Mouse (Mus musculus): ENCODE results near the gene Clcf1.

Gene Clcf1

DNA sequence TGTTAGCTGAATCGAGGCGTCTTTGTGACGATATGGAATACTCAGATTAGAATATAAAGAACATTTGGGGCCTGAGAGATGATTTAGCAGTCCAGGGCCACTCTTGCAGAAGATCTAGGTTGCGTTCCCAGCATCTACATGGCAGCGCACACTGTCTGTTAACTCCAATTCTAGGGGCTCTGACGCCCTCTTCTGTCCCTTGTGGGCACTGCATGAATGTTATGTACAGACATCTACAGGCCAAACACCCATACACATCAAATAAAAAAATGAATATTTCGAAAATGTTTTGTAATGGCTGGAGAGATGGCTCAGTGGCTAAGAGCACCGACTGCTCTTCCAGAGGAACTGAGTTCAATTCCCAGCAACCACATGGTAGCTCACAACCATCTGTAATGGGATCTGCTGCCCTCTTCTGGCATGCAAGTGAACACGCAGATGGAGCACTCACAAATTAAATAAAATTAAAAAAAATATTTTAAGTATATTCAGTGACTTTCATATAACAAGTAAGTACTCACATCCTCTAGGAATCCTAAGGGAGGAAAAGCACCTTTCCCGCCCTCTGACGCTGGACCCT, 41.6 kb downstream of the Clcf1 start:
- DNase-seq (ENCODE audit: low spot score): no peak

DNA sequence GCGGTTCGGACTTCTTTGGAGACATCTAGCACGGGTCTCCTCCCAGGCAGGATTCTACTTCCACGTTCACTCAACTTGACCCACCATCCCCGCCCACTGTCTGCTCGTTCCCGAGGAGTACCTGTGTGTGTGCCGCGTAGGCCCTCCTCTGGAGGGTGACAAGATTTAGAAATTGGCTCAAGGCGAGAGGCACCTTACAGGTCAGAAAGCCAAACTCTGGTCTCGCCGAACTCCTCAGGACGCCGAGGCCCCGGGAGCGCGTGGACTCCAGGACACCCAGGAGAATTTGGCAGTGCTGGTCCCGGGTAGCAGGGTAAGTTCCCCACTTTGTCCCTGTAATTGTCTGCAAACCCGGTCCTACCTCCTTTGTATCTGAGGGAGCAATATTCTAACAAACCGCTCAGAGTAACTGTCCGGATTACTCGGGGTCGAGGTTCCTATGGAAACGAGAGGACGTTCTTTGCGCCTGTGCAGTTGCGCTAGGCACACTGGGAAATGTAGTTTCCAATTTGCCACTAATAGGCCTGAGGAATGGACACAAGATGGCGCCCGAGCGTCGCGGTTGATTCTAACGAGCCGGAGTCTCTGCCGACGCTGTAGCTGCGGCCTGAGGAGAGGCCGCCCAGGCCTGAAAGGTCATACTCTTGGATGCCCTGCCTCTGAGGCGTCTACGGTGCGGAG, 43.3 kb downstream of the Clcf1 start:
- peak; percentile 91 for DNase-seq (ENCODE audit: low spot score)

DNA sequence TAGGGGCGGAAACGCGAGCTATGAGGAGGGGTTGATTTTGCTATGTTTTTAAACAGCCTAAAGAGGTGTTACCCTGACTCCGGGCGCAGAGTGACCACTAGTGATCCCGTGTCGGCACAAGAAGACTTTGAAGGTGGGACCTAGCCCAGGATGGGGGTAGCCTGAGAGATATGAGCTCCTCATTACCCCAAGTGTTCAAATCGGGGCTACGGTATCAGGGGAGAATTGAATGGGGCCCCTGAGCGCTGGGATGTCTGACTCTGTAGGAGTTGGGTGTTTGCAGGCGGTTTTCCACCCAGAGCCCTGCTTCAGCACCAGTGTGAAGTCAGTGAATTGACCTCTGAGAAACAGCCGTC, 43.8 kb downstream of the Clcf1 start:
- no peak for DNase-seq (ENCODE audit: low spot score)

DNA sequence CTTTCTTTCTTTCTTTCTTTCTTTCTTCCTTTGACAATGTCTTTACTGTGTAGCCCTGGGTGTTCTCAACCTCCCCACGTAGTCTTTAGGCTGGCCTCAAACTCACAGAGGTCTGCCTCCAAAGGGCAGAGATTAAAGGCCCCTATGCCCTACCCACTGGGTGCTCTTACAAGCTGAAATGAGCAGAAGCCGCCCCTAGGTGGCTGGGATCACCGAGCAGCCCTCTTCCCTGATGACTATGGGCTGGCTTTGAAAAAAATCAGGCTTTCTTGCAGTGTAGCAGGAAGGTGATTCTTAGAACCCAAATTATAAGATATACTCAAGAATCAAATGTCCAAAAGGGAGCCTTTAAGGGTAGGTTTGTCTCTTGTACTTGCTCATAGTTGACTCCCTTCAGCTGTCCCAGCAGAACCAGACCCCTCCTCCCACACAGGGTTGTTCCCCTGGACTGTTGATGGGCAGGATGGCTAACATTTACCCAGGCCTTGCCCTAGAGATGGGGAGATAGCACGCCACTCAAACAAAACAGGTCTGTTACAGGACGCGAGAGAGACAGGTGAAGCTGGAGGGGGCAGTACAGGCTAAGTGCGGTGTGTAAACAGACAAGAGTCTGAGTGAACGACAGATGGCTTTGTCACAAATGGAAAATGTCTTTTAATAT, 47.1 kb downstream of the Clcf1 start:
- no peak for DNase-seq (ENCODE audit: low spot score)

DNA sequence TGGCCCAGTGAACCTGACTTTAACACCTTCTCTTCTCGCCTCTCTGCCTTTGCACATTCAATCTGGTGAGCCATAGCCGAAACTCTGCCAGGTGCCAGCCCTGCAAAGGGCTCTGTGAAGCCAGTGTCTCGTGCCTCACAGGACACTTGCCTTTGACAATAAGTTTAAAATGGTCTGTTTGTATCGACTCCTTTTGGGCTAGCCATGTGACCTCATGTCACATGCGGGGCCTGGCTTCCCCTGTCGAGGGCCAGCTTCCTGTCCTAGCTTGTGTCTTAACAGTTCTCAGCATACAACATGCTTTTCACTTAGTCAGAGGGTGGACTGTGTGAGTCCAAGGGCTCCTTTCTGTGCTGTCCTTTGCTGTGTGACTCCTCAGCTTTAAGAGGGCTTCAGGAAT, 48.7 kb downstream of the Clcf1 start:
- DNase-seq (ENCODE audit: low spot score): no peak

DNA sequence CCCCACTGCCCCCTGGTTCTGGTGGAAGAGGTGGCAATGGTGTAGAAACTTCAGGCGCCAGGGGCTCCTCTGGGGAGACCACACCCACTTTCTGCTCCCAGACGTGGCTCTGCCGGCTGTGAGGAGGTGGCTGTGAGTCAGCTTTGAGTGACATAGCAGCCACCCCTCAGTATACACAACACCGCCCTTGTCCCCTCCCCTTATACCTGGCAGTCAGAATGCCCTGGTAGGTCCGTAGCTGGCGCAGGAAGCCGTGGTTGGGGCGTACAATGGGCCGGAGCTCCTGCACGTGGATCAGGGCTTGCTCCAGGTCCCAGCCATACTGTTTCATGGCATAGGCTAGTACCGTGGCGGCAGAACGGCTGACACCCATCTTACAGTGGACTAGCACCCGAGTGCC, 49.7 kb downstream of the Clcf1 start:
- no peak for DNase-seq (ENCODE audit: low spot score)

- DNase-seq (ENCODE audit: low spot score): no peak
Measured at GRCm38 (mm10) chr19:4264171-4264780, 50.2 kb downstream of the Clcf1 start.

DNA sequence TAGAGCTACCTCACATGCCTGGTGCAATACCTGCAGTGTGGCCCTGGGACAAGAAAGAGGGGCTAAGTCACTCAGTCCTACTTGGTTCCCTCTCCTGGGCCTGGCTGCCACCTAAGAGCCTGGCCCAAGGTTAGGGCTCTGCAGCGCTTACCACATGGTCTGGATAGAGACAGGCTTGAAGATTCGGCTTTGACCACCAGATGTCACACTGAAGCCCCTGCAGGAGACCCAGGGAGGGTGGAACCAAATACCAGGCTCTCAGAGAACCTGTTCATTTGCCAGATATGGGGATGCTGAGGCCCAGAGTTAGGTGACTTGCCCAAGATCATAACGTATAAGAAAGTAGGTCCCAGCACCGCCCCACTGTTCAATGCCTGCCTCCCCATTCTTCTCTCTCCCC, 51.9 kb downstream of the Clcf1 start:
- no peak for DNase-seq (ENCODE audit: low spot score)

DNA sequence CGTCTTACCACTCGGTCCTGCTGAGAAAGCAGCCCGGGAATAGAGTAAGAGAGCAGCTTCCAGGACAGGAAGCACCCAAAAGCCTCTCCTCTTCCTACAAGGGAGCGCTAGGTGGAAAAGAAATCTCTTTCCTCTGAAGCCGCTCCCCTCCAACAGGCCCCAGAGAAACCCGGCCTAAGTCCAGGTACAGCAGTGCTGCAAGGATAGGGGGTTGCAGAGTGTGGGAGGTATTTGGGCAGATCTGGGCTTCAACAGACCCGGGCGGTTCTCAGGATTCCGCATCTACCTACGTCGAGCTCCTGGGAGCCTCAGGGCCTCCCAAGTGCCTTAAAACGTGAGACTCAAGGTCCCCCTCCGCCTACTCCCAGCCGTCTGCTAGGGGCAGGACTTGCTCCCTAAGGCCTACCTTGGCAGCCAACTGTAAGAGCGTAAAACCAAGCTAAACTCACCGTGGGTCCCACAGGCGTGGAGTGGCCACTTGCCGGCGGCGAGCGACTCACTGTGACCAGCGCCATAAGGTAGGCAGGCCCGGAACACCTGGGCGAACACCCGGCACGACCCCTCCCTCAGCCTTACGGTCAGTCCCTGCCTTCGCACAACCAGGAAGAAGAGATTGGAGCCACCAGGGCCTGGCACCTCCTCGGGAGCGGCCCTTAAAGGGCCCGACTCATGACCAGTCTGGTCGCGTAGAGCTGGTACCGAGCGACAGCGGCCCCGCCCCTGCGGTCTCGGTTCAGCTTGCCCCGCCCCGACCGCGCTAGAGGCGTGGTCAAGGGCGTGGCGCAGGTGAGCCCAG, 54.7 kb downstream of the Clcf1 start, which contains the start of gene Ssh3:
Gene Ssh3 (minus strand): TSS at position 615 of the 796 bp plus-strand sequence.
- peak; percentile 75 for DNase-seq (ENCODE audit: low spot score)

DNA sequence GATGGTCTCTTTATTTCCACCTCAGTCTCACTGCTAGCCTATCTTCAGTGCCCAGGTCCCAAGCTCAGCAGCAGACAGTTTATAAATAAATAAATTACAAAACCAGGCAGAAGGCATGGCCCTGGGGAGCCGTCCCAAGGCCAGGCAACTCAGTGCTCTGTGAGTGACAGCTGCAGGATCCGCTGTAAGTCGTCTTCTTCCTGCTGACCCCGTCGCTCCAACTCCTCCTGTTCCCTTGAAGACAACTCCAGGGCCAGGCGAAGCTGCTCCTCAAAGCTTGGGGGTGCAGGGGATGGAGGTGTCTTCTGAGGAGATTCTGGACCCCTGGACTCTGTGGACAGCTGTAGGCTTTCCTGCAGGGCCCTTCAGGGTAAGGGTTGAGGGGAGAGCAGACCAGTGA, 56.1 kb downstream of the Clcf1 start:
- no peak for DNase-seq (ENCODE audit: low spot score)

DNA sequence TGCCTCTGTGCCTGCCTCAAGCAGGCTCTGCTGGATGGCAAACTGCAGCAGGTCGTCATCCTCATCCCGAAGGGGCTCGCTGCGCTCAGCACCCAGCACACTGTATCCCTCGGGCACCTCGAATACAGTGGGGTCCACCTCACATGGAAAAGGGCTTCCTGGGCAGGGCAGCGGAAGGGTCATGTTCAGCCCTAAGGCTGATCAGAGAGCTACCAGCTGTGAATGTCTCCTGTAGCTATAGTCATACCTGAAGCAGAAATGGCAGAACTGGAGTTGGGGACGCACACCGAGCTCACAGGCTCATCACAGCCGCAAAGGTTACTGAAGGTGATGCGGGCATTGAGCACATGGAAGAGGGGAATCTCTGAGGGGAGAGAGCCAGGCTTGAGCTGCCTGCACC, 56.9 kb downstream of the Clcf1 start:
- DNase-seq (ENCODE audit: low spot score): no peak
